Mouse (Mus musculus): ENCODE data around the gene Hmg20a. TPM values are rescaled to one million over a fixed set of nuclear protein-coding genes. Genes with fewer than 3 reads are reported as not detected.

The Hmg20a gene
- polyA plus RNA-seq, 1 experiment from 2014 or later = 56.9 TPM

DNA sequence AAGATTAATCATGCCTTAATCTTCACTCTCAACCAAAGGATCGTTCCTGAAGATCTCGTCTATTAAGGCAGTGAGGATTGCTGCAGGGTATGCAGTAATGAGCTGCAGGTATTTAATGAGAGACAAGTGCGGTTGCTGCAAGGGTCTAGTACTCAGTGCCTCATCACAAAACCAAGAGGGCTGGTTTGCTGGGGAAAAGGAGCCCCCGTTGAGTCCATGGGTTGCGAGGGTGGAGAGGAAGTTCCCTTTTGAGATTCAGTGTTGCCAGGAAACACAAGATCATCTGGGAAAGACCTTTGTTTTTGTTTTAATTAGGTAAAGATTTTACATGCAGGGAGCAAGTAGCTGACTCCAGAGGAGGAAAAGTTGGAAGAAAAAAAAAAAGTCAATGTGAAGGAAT lies 86.1 kb downstream of the Hmg20a start:
- Histone ChIP-seq H3K27ac (peak overlapping the region; percentile 52), H3K9me3 (no peaks in the 10 kb centered on the region), H3K4me1 (peaks cover 77% of the 10 kb centered on the region), H3K27me3 (ENCODE audit: insufficient read depth, poor library complexity, severe bottlenecking) (no peaks in the 10 kb centered on the region), H3K4me3 (no peak overlapping the region), H3K36me3 (no peaks in the 10 kb centered on the region)
- no peak for DNase-seq (ENCODE audit: low spot score)
- 66% methylated on average over 5 of the region's 5 CpGs for WGBS

DNA sequence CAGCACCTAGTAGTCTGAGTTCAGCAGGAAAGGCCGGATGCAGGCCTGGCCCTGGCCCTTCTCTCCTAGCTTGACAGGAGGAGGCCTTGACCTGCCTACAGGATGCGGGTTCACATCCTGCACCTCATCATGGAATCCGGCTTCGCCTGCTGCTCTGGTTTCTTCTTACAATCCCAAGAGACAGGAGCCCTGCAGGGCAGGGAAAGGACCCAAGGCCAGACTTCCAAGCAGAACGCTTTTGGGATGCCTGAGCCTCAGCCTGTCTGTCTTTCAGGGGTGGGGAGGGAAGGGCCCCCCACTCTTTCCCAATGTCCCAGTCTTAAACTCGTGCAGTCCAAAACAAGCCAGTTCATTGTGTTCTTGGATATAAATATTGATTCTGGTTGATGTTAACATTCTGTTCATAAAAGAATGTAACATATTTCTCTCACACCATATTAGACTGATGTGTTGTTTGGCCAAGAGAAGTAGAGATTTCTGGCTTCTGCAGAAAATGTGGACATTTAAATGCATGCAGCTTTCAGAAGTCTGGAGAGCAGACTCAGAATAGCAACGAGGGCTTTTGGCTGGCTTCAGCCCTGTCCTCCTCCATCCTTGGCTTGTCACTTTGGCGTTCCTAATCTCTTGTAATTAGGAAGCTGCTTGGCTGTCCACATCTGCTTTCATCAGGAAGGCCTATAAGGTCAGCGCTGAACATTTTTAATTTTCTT lies 86.8 kb downstream of the Hmg20a start:
- Histone ChIP-seq H3K27me3 (ENCODE audit: insufficient read depth, poor library complexity, severe bottlenecking) (no peaks in the 10 kb centered on the region), H3K36me3 (no peaks in the 10 kb centered on the region), H3K4me3 (peak overlapping the region; percentile 57), H3K27ac (peak overlapping the region; percentile 93), H3K9me3 (no peaks in the 10 kb centered on the region), H3K4me1 (peaks cover 79% of the 10 kb centered on the region)
- 44% methylated on average over 9 of the region's 9 CpGs for WGBS
- DNase-seq (ENCODE audit: low spot score) = peak; percentile 80

DNA sequence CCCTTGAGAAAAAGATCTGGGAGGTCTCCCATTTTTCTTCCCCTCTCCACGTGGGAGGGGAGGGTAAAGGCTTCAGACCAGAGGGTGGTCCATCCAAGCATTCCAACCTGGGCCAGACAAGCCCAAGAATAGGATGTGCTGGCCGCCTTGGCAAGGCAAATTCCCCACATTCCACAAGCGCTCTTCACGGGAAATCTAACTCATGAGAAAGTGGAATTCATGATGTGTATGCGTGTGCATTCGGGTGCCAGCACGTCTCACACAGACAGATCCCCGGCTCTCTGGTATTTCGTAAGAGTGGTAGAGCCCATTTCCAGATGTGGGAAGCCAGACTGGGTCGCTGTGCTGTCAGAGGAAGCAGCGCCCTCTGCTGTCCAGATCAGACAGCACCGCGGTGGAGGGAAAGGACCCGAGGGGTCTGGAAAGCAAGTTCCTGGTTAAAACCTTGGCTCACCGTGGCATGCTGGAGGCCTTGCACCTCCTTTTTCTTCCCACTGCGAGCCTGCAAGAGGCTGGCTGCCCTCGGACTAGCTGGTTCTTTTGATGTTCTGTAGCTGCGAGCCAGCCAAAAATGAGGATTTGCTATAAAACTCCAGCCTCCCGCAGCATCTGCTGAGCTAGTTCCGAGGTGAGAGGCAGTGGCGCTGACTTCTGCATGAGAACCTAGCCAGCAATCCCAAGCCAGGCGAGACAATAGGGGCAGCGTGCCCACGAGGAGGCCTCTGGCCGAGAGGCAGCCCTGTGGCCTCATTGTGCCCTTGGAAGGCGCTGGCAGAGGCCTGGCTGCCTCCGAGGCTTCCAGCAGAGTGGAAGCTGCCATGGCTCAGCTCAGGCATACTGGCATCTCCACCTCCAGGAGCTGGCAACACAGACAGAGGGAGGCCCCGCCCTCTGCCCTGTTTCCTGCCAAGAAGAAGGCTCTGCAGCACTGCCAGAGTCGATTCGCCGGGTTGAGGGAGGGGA lies 87.7 kb downstream of the Hmg20a start:
- peak; percentile 93 for DNase-seq (ENCODE audit: low spot score)
- 1% methylated on average over 31 of the region's 31 CpGs for WGBS
- peak overlapping the region; percentile 93 for H3K27ac ChIP-seq
- no peaks in the 10 kb centered on the region for H3K9me3 ChIP-seq
- peaks cover 79% of the 10 kb centered on the region for H3K4me1 ChIP-seq
- no peaks in the 10 kb centered on the region for H3K36me3 ChIP-seq
- no peaks in the 10 kb centered on the region for H3K27me3 ChIP-seq (ENCODE audit: insufficient read depth, poor library complexity, severe bottlenecking)
- peak overlapping the region; percentile 57 for H3K4me3 ChIP-seq

DNA sequence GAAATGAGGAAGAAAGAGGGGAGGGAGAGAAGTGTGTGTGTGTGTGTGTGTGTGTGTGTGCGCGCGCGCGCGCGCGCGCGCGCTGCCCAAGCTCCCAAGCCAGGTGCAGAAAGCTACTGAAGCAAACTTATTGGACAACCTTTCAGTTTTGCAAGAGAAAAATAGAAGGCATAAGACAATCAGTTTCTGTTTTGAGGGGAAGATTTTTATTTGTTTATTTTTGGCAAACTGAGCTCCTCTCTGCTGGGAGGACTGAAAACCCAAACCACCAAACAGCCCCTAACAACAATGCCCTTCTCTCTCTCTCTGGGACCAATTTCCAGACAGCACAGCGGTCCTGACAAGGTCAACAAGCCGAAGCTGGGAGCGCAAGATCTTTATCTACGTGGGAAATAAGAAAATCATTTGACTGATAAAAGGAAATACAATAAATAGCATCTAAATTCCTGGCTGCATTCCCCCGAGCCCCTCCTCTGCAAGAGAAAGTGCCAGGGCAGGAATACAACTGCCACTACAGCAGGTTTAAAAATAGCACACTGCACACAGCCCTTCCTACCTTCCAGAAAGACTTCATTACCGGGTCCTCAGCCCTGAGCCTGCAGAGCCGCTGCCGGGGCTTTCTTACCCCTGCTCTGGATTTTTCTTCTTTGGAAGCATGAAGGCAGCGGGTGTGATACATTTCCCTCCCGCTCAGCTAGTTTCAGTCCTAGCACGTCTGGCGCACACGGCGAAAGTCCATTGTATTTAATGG lies 88.7 kb downstream of the Hmg20a start:
- H3K4me1 ChIP-seq = peaks cover 69% of the 10 kb centered on the region

DNA sequence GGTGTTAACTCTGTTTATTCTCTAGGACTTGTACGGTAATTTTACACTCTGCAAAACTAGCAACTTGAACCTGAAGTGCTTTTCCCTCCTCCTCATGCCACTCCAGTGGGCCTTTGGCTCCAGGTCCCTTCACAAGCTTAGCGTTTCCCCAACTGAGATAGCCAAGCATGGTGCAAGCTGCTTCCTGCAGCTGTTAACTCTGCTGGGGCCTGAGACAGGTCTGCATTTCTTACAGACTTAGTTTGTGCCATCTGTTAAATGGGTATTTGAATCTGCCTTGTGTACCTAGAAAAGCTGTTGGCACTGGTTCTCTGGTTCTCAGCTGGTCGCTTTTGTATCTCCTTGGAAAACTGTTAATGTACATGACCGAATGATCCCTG lies 89.3 kb downstream of the Hmg20a start:
- Histone ChIP-seq H3K27me3 (ENCODE audit: insufficient read depth, poor library complexity, severe bottlenecking) (no peaks in the 10 kb centered on the region), H3K27ac (peak overlapping the region; percentile 93), H3K4me1 (peaks cover 63% of the 10 kb centered on the region), H3K36me3 (no peaks in the 10 kb centered on the region), H3K9me3 (no peaks in the 10 kb centered on the region), H3K4me3 (peak overlapping the region; percentile 57)
- no peak for DNase-seq (ENCODE audit: low spot score)
- WGBS = 47% methylated on average over 4 of the region's 4 CpGs

More for the DNA sequence above, 88.7 kb downstream of the Hmg20a start:
- peak overlapping the region; percentile 93 for H3K27ac ChIP-seq
- H3K4me3 ChIP-seq = peak overlapping the region; percentile 57
- H3K27me3 ChIP-seq (ENCODE audit: insufficient read depth, poor library complexity, severe bottlenecking) = no peaks in the 10 kb centered on the region
- H3K36me3 ChIP-seq = no peaks in the 10 kb centered on the region
- H3K9me3 ChIP-seq = no peaks in the 10 kb centered on the region
- peak; percentile 83 for DNase-seq (ENCODE audit: low spot score)
- WGBS = 7% methylated on average over 25 of the region's 25 CpGs

DNA sequence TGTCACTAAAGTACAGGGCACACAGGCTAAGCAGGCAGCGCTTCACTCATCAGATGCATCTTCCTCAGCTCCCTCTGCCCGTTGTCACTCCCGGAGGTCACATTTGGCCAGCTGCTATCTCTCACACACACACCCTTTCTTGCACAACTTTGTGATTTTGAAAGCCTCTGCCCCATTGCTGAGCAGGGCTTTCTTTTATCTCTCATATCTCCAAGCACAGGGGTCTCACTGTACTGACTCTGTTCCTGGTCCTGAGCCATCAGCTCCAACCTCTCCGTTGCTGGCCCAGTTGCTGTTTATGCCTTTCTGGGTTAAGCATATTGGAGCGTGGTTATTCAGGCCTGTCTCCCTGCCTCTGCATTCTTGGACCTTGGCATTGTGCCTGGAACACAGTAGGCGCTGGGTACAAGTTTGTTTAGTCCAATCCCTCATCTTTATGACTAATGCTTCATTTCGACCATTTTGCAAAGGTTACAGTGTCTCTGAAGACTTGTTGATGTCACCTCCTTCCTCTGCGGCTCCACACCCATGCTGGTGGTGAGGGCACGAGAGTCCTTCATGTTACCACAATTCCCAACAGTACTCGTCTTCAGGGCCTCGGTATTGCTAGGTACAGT lies 90.5 kb downstream of the Hmg20a start:
- no peak overlapping the region for H3K27ac ChIP-seq

DNA sequence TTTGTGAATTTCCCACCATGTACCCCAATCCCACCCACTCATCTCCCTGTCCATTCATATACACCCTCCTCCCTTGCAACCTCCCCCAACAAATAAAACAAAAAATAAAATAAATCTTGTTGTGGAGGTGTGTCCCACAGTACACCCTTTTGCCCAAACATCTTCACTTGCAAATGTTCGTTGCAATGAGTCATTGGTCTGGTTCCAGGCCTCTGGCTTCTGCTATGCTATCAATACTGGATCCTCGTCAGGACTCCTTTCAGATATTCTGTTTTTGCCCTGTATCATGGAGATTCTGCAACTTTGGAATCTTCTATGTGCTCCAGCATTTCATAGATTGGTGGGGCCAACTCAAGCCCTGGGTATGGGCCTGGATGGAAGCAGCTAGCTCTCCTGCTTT lies 91.9 kb downstream of the Hmg20a start:
- H3K36me3 ChIP-seq = no peaks in the 10 kb centered on the region
- no peak overlapping the region for H3K4me3 ChIP-seq
- no peaks in the 10 kb centered on the region for H3K9me3 ChIP-seq
- no peak overlapping the region for H3K27ac ChIP-seq
- WGBS = 83% methylated on average over 2 of the region's 2 CpGs
- H3K4me1 ChIP-seq = peaks cover 46% of the 10 kb centered on the region
- H3K27me3 ChIP-seq (ENCODE audit: insufficient read depth, poor library complexity, severe bottlenecking) = no peaks in the 10 kb centered on the region
- DNase-seq (ENCODE audit: low spot score) = no peak

More for the DNA sequence above, 90.5 kb downstream of the Hmg20a start:
- Histone ChIP-seq H3K9me3 (no peaks in the 10 kb centered on the region), H3K36me3 (no peaks in the 10 kb centered on the region), H3K4me3 (no peak overlapping the region), H3K27me3 (ENCODE audit: insufficient read depth, poor library complexity, severe bottlenecking) (no peaks in the 10 kb centered on the region), H3K4me1 (peaks cover 57% of the 10 kb centered on the region)
- DNase-seq (ENCODE audit: low spot score) = no peak
- WGBS = 57% methylated on average over 11 of the region's 11 CpGs

DNA sequence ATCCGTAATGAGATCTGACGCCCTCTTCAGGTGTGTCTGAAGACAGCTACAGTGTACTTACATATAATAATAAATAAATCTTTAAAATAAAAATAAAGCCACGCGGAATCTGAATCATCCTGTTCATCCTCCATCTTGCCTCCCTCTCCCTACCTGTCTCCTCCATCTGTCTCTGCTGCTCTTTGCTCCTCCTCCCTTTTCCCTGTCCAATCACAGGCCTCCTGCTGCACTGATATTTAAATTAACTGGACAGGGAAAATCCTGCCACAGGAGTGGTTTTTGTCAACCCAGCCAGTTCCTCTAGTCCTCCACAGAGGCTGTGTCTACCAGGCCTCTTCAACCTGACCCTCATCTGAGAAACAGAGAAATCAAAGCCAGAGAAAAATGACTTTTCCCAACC lies 94.1 kb downstream of the Hmg20a start:
- no peaks in the 10 kb centered on the region for H3K27me3 ChIP-seq (ENCODE audit: insufficient read depth, poor library complexity, severe bottlenecking)
- H3K4me1 ChIP-seq = peaks cover 35% of the 10 kb centered on the region
- no peaks in the 10 kb centered on the region for H3K36me3 ChIP-seq
- no peak overlapping the region for H3K4me3 ChIP-seq
- no peak for DNase-seq (ENCODE audit: low spot score)
- H3K27ac ChIP-seq = no peak overlapping the region
- WGBS = 80% methylated on average over 4 of the region's 4 CpGs
- H3K9me3 ChIP-seq = no peaks in the 10 kb centered on the region

DNA sequence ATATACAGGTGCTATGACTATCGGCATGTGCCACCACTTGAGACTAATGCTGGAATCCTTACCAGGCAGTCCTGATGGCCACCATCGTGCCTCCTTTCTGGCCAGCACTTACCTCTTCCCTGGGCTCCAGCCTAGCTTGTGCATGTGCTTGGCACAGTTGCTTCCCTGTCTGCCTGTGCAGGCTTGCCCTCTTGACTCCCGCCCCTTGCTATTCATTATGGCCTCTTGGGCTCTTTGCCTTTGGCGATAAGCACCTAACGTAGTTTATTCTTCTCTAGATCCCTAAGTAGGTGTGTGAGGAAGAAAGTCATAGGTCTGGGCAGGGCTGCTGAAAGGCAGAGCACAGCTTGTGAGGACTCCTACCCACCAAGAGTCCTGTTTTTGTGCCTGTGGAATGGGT lies 96.7 kb downstream of the Hmg20a start:
- 79% methylated on average over 5 of the region's 5 CpGs for WGBS

DNA sequence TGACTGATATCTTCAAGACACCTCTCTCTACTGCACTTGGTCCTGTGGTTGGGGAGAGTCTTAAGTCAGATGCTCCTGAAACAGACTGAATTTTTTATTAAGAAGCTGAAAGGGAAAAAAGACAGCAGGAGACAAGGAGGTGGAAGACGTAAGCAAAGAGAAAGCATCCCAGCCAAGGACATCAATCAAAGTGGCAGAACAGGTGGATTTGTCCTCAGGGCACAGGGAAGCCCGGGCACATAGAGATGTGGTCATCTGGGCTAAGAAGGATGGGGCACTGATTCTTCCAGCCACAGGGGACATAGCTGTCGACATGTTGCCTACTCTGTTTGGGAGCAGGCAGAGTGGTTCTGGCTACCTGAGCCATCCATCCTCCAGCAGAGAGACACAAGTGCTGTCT lies 97.8 kb downstream of the Hmg20a start:
- peak overlapping the region; percentile 73; the same call in 1 of the 2 replicates for H3K27ac ChIP-seq
- H3K9me3 ChIP-seq = no peaks in the 10 kb centered on the region
- DNase-seq (ENCODE audit: low spot score) = no peak
- H3K4me3 ChIP-seq = no peak overlapping the region
- H3K27me3 ChIP-seq (ENCODE audit: insufficient read depth, poor library complexity, severe bottlenecking) = no peaks in the 10 kb centered on the region
- 63% methylated on average over 3 of the region's 3 CpGs for WGBS
- peaks cover 18% of the 10 kb centered on the region for H3K4me1 ChIP-seq
- no peaks in the 10 kb centered on the region for H3K36me3 ChIP-seq

More for the DNA sequence above, 96.7 kb downstream of the Hmg20a start:
- H3K27ac ChIP-seq = no peak overlapping the region
- H3K9me3 ChIP-seq = no peaks in the 10 kb centered on the region
- no peaks in the 10 kb centered on the region for H3K36me3 ChIP-seq
- H3K4me3 ChIP-seq = no peak overlapping the region
- no peak for DNase-seq (ENCODE audit: low spot score)
- peaks cover 18% of the 10 kb centered on the region for H3K4me1 ChIP-seq
- H3K27me3 ChIP-seq (ENCODE audit: insufficient read depth, poor library complexity, severe bottlenecking) = no peaks in the 10 kb centered on the region

DNA sequence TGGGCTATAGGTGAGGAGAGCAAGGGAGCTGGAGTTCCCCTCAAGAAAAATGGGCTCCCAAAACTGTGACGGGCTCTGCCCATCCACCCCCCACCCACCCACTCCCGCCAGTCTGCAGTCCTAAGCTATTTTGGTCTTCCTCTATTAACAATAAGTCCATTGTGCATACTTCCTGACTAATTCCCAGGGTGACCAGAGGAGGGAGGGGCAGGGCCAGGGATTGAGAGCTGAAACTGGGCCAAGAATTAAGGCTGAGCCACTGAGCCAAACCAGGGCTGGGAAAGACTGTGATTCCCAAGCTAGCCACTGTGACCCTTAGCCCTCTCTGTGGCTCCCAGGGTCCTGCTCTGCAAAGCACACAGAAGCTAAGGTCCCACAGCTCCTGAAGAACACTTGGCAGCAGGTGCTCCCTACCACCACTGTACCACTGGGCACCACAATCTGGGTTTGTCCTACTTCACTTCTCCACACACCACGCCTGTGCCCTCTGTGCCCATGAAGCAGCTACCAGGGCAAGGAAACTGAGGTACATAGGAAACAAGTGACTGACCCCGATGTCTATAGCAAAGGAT lies 98.4 kb downstream of the Hmg20a start:
- H3K27ac ChIP-seq = peak overlapping the region; percentile 73
- H3K36me3 ChIP-seq = no peaks in the 10 kb centered on the region
- H3K27me3 ChIP-seq (ENCODE audit: insufficient read depth, poor library complexity, severe bottlenecking) = no peaks in the 10 kb centered on the region
- no peak for DNase-seq (ENCODE audit: low spot score)
- no peaks in the 10 kb centered on the region for H3K9me3 ChIP-seq
- no peak overlapping the region for H3K4me3 ChIP-seq
- peaks cover 18% of the 10 kb centered on the region for H3K4me1 ChIP-seq
- WGBS = 69% methylated on average over 4 of the region's 4 CpGs

DNA sequence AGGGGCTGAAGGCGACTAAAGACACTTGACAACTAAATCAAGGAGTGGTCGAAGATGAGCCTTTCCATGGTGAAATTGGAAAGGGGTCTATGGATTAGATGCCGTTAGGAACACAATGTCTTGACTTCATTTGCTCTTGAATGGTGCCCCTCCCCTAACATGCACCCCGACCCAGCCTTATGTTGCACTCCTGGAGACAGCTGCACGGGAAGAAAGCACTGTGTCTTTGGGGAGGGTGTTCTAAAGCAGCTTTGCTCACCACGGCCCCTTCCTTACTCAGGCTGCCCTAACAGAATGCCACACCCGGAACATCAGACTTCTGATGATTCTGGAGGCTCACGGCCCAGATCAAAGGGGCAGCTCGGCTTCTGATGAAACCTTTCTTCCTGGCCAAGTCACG lies 103.9 kb downstream of the Hmg20a start:
- H3K4me1 ChIP-seq = no peaks in the 10 kb centered on the region
- no peak overlapping the region for H3K27ac ChIP-seq
- H3K27me3 ChIP-seq (ENCODE audit: insufficient read depth, poor library complexity, severe bottlenecking) = no peaks in the 10 kb centered on the region
- H3K4me3 ChIP-seq = no peak overlapping the region
- no peaks in the 10 kb centered on the region for H3K36me3 ChIP-seq
- DNase-seq (ENCODE audit: low spot score) = no peak
- 62% methylated on average over 10 of the region's 10 CpGs for WGBS
- no peaks in the 10 kb centered on the region for H3K9me3 ChIP-seq

Data from heart, embryonic 10.5 days (tissue).